Mouse (Mus musculus) forebrain, postnatal 0 days (tissue): ENCODE results near the gene Gm10681. TPM values are rescaled to one million over a fixed set of nuclear protein-coding genes. Genes with fewer than 3 reads are reported as not detected.
"Not testable (repeated sequence)": the region's sequence is repeated elsewhere in the genome, so short reads cannot be mapped to it uniquely, and the experiment has no call there.

Source experiments
- ATAC-seq: fragments of 200-750 bp; cut with Nextera tagmentation; 2 replicates; pipeline ENCODE4 v1.8.0; 2017; ENCODE audit warnings: mild to moderate bottlenecking, moderate library complexity
- DNase-seq: peaks from one replicate; pipeline ENCODE4 v3.0.0-alpha.2; 2015
- H3K27ac ChIP-seq: fragments of 300-500 bp; sonication (generic); 2 replicates; pipeline ENCODE4 v1.5.1; 2014; ENCODE audit warnings: low read depth, mild to moderate bottlenecking, antibody characterized with exemption, low read length, moderate library complexity, mixed read lengths
- H3K27me3 ChIP-seq: fragments of 300-500 bp; sonication (generic); 2 replicates; pipeline ENCODE4 v1.6.1; 2014; ENCODE audit warnings: mild to moderate bottlenecking, low read length, mixed read lengths; ENCODE audit not compliant: insufficient read depth
- H3K36me3 ChIP-seq: fragments of 300-500 bp; sonication (generic); 2 replicates; pipeline ENCODE4 v1.6.1; 2014; ENCODE audit warnings: mild to moderate bottlenecking, moderate library complexity; ENCODE audit not compliant: insufficient read depth
- H3K4me1 ChIP-seq: fragments of 300-500 bp; sonication (generic); 2 replicates; pipeline ENCODE4 v1.6.1; 2014; ENCODE audit warnings: antibody characterized with exemption; ENCODE audit not compliant: insufficient read depth
- H3K4me2 ChIP-seq: fragments of 300-500 bp; sonication (generic); 2 replicates; pipeline ENCODE4 v1.6.1; 2014; ENCODE audit warnings: low read depth, mild to moderate bottlenecking, moderate library complexity
- H3K4me3 ChIP-seq: fragments of 300-500 bp; sonication (generic); 2 replicates; pipeline ENCODE4 v1.5.1; 2014; ENCODE audit warnings: low read depth, low read length, mixed read lengths
- H3K9ac ChIP-seq: fragments of 300-500 bp; sonication (generic); 2 replicates; pipeline ENCODE4 v1.6.1; 2014; ENCODE audit warnings: mild to moderate bottlenecking
- H3K9me3 ChIP-seq: fragments of 300-500 bp; sonication (generic); 2 replicates; pipeline ENCODE4 v1.6.1; 2016; ENCODE audit warnings: low read length
- WGBS: fragments of 180-500 bp; shearing (Covaris S2); extraction: QIAGEN DNeasy Blood & Tissue Kit; methylation state at CpG from one replicate; pipeline ENCODE4 v1.1.7; 2014; 5-methylcytosine and 5-hydroxymethylcytosine counted together
- polyA plus RNA-seq: library from polyadenylated mRNA; unstranded; fragments of >200 nt; fragmentation: Nextera tagmentation; extraction: Ambion mirVana; gene quantifications from 2 replicates; pipeline ENCODE4 v1.2.1, GENCODE M21; 2015
- total RNA-seq: library from RNA; depleted of rRNA; stranded (reverse); fragments of >200 nt; gene quantifications from 2 replicates; pipeline ENCODE4 v1.2.3, GENCODE M21; 2014; rRNA removed

The Gm10681 gene
- total and polyA plus RNA-seq, 2 experiments from 2014 or later = not detected

DNA sequence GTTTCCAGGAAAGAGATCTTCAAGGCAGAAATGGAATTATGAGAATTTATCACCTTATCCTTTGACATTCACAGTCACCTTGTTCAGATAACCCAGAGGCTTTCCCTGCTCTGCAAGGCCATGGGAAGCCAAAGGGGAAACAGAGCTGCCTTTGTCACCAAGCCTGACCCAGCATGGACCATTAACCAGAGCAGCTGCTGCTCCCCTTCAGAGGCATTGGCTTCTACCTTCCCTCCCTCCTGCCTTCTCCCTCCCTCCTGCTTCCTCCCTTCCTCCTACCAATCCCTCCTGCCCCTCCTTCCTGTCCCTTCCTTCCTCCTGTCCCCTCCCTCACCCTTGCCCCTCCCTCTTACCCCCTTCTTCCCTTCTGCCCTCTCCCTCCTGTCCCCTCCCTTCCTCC, 41.0 kb downstream of the Gm10681 start:
- not testable (repeated sequence) for H3K27ac ChIP-seq, H3K36me3 ChIP-seq, H3K4me1 ChIP-seq, DNase-seq, H3K4me3 ChIP-seq, H3K9ac ChIP-seq, ATAC-seq, H3K27me3 ChIP-seq, H3K4me2 ChIP-seq, H3K9me3 ChIP-seq

DNA sequence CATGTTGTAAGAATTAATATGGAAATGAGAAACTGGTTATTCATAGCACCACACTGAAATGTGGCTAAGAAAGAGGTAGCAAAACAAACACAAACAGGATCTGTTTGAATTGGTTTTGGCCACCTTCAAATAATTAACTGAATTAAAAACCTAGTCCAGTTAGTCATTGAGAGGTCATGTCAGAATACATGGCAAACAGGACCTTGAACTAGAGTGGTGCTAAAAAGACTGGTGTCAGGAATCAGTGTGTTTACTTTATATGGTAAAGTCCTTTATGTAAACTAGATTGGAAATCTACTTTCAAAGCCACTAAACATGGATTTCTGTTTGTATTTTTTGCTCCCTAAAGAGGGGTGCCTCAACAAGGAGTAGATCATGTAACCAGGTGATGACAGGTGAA, 63.6 kb downstream of the Gm10681 start:
- not testable (repeated sequence) for H3K9me3 ChIP-seq, ATAC-seq, H3K4me3 ChIP-seq, H3K27me3 ChIP-seq, DNase-seq, H3K9ac ChIP-seq, H3K4me2 ChIP-seq, H3K4me1 ChIP-seq, H3K36me3 ChIP-seq, H3K27ac ChIP-seq

DNA sequence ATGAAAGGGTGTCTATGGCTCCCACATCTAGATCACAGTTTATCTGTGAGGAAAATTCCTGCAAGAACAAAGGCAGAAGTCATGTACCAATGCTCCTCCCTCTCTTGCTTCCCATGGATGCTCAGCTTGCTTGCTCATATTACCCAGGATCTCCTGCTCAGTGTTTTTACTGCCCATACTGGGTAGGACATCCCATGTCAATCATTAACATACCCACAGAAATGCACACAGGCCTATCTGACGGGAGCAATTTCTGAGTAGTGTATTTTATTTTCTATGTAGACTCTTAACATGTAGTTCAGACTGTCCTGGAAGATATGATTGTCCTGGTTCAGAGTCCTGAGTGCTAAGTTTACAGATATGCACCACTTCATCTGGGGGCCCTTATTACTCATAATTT, 64.1 kb downstream of the Gm10681 start:
- H3K9ac ChIP-seq, H3K4me2 ChIP-seq, H3K4me1 ChIP-seq, H3K27ac ChIP-seq, ATAC-seq, H3K27me3 ChIP-seq, H3K4me3 ChIP-seq, H3K36me3 ChIP-seq, H3K9me3 ChIP-seq, DNase-seq: not testable (repeated sequence)
- WGBS = no CpG with 5 or more reads among the region's 1 CpGs

DNA sequence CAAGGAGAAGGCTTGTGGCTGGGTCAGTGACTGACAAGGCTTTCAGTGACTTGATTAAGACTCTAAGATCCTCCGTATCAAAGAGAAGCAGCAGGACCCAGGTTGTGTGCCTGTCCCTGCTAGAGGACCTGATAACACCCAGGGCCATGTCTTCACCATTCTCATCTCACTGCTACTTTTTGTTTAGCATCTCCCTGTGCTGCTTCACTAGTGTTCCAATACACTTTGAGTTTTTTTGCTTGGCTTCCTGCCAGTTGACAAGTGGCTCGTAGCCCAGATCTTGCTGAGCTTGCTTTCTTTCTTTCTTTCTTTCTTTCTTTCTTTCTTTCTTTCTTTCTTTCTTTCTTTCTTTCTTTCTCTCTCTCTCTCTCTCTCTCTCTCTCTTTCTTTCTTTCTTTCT, 65.8 kb downstream of the Gm10681 start:
- H3K36me3 ChIP-seq, DNase-seq, H3K27me3 ChIP-seq, H3K27ac ChIP-seq, H3K4me3 ChIP-seq, H3K9ac ChIP-seq, ATAC-seq, H3K4me2 ChIP-seq, H3K4me1 ChIP-seq, H3K9me3 ChIP-seq: not testable (repeated sequence)
- WGBS = no CpG with 5 or more reads among the region's 2 CpGs

DNA sequence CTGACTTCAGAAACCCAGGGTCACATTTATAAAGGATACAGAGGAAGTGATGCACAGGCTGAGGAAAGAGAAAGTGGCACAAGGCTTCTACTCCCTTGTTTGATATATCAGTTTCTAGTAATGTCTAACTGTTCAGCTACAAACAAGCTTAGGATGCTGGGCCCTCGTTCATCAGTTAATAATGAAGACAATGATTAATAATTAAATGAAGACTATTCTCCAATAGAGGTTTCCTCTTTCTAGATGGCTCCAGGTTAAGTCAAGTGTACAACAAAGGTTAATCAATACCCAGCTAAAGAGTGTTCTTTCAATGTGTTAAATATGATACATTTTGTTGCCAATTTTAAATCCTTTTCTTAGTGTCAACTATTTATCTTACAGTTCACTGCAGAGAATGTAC, 78.2 kb downstream of the Gm10681 start, which contains the start of gene Hsd3b4:
Hsd3b4 (minus strand) TSS at position 101 of the 400 bp plus-strand sequence.
- H3K4me2 ChIP-seq, H3K4me1 ChIP-seq, H3K27me3 ChIP-seq, H3K27ac ChIP-seq, H3K4me3 ChIP-seq, H3K9ac ChIP-seq, H3K36me3 ChIP-seq, ATAC-seq, H3K9me3 ChIP-seq, DNase-seq: not testable (repeated sequence)
- no CpG with 5 or more reads among the region's 1 CpGs for WGBS

DNA sequence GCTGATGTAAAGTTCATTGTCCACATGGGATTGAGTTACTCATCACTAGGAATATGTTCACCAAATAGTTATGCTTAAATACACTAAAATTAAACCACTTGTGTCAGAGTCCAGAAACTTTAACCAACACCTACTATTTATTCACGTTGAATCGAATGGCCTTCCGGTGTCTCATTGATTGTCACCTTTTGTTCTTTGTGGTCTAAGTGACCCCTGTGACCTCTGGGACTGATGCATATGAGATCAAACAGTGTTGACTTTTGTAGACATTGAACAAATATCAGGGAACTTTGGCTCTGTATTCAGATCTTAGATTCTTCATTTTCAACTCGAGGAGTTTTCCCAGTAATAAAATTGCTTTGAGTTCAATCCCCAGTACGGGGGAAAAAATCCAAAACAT, 81.4 kb downstream of the Gm10681 start:
- H3K4me1 ChIP-seq, DNase-seq, H3K27me3 ChIP-seq, H3K27ac ChIP-seq, H3K9me3 ChIP-seq, H3K4me3 ChIP-seq, ATAC-seq, H3K4me2 ChIP-seq, H3K9ac ChIP-seq, H3K36me3 ChIP-seq: not testable (repeated sequence)
- WGBS = no CpG with 5 or more reads among the region's 5 CpGs

Other genes starting within 250 kb of the Gm10681 start
- gene Phgdh, start 248.8 kb downstream of the Gm10681 start, total RNA-seq = 139 and 151 TPM in 2 replicates
- gene Phgdh, start 248.8 kb downstream of the Gm10681 start, polyA plus RNA-seq = 149 and 160 TPM in 2 replicates
- gene Zfp697, start 206.3 kb downstream of the Gm10681 start, total RNA-seq = 34.2 and 38.6 TPM in 2 replicates
- 17.4 and 17.7 TPM in 2 replicates for gene Zfp697, start 206.3 kb downstream of the Gm10681 start, polyA plus RNA-seq
- not detected in 2 replicates for gene Gm4450, start 131.7 kb downstream of the Gm10681 start, total RNA-seq
- gene Gm4450, start 131.7 kb downstream of the Gm10681 start, polyA plus RNA-seq = not detected in 2 replicates
- not detected in 2 replicates for gene Hsd3b4, start 78.3 kb downstream of the Gm10681 start, total RNA-seq
- not detected in 2 replicates for gene Hsd3b4, start 78.3 kb downstream of the Gm10681 start, polyA plus RNA-seq
- not detected in 2 replicates for gene Hsd3b5, start 41.4 kb upstream of the Gm10681 start, total RNA-seq
- not detected in 2 replicates for gene Hsd3b5, start 41.4 kb upstream of the Gm10681 start, polyA plus RNA-seq
- not detected in 2 replicates for gene Hsd3b2, start 135.7 kb upstream of the Gm10681 start, total RNA-seq
- 0.11 TPM in 1 of 2 replicates, not detected in the other for gene Hsd3b2, start 135.7 kb upstream of the Gm10681 start, polyA plus RNA-seq
- gene Hsd3b3, start 174.3 kb upstream of the Gm10681 start, total RNA-seq = not detected in 2 replicates
- gene Hsd3b3, start 174.3 kb upstream of the Gm10681 start, polyA plus RNA-seq = 0.05 TPM in 1 of 2 replicates, not detected in the other
- gene Hsd3b6, start 225.6 kb upstream of the Gm10681 start, total RNA-seq = not detected in 2 replicates
- 0.12 TPM in 1 of 2 replicates, not detected in the other for gene Hsd3b6, start 225.6 kb upstream of the Gm10681 start, polyA plus RNA-seq